Mouse (Mus musculus) heart, postnatal 0 days (tissue): ENCODE data around the gene Grik4.

ENCODE experiments used
- CTCF ChIP-seq: IDR thresholded peaks from 2 replicates; pipeline ENCODE4 v1.5.1; 2016; ENCODE audit warnings: antibody characterized with exemption, control low read depth, low read depth
- EP300 ChIP-seq: IDR thresholded peaks from 2 replicates; pipeline ENCODE4 v1.6.1; 2016; ENCODE audit warnings: antibody characterized with exemption, low read depth

DNA sequence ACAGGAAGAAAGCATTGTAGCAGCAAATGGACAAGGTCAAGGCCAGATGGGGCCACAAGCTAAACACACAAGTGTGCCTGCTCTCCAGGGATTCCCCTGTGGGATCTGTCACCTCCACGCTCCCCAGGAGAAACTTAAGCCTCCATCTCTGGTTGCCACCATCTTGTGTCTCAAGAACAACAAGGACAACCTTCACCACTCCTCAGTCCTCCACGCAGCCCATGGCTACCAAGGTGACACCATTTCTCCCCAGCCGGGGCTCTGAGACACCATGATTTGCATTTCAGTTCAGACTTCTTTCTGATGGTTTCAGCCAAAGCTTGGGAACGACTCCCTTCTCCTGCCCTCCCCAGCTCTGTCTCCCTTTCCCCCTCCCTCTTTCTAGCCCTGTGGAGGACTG is 152.9 kb downstream of the Grik4 start:
- TF ChIP-seq EP300: no peak
- TF ChIP-seq CTCF: no peak
